Comparison of ENCODE assay signal across 8 mouse cellular contexts in the genomic region with DNA sequence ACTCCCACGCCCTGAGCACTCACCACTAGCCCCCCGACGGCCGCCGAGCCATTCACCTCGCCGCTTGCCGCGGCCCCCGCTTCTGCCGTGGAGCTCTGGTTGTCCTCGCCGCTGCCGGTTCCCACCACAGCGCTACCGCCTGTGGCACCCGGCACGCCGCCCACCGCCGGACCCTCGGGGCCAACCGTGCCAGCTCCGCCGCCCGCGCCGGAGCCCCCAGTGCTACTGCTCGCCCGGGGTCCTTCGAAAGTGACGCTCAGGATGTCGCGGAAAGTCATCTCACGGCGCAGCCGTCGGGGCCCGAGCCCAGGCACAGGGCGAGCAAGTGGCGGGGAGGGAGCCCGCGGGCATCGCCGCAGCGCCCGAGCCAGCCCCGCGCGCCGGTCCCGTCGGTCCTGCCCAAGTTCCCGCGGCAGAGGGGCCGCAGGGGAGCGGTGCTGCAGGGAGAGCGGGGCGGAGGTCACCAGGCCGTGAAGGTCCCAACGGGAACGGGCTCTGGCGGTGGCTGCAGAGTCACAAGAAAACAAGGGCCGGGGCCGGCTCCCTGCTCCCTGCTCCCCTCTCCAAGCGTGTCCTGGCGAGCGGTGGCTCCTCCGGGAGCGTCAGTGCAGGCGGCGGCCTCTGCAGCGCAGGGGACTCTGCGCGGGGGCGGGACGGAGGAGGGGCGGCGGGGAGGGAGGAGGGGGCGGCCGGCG. TPM values are rescaled to one million over a fixed set of nuclear protein-coding genes. Genes with fewer than 3 reads are reported as not detected.
A peak's percentile ranks its signal among the peaks of the same experiment; 100 is the strongest.
DNase-seq lines count a peak whose midpoint lies in the region; ATAC-seq and TF ChIP-seq lines count a peak whose summit lies in the region.

A gene (minus strand): TSS at position 393 of the 695 bp plus-strand sequence.

- no peak for DNase-seq in spleen, adult 2 months (ENCODE audit: low read depth in 1 of 2, low spot score in 2 of 2)
- no peak for DNase-seq in spleen, adult 12 weeks (ENCODE audit: low spot score)
- DNase-seq in hindbrain, embryonic 11.5 days (ENCODE audit: low spot score), result peak; percentile 57
- DNase-seq in left cerebral cortex, postnatal 4 days, result peak; percentile 36
- no peak for DNase-seq in spleen, adult 18-20 months
- no peak for DNase-seq in thymus, postnatal 14 days

- TF ChIP-seq CTCF in spleen, adult 2 months (IDR thresholded peaks at IDR 0.05; ENCODE audit: extremely low read depth, insufficient read depth, insufficient read length, insufficient replicate concordance), result no peak

- TF ChIP-seq POLR2A in spleen, adult 2 months (IDR thresholded peaks at IDR 0.05; ENCODE audit: low read depth, low read length), result no peak

- H3K27me3 ChIP-seq in spleen, adult 2 months (ENCODE audit: control insufficient read depth, insufficient read depth, low read length), result peaks cover 17% of the 10 kb centered on the region
- peaks cover 84% of the 10 kb centered on the region for H3K27me3 ChIP-seq in embryonic facial prominence, embryonic 12.5 days
- H3K27me3 ChIP-seq in hindbrain, embryonic 11.5 days (ENCODE audit: control insufficient read depth, insufficient read depth, low read length), result peaks cover 56% of the 10 kb centered on the region
- peaks cover 86% of the 10 kb centered on the region for H3K27me3 ChIP-seq in neural tube, embryonic 13.5 days

- H3K9me3 ChIP-seq in embryonic facial prominence, embryonic 12.5 days, result no peaks in the 10 kb centered on the region
- H3K9me3 ChIP-seq in hindbrain, embryonic 11.5 days (ENCODE audit: control insufficient read depth, low read length), result no peaks in the 10 kb centered on the region
- H3K9me3 ChIP-seq in neural tube, embryonic 13.5 days, result no peaks in the 10 kb centered on the region

- H3K4me2 ChIP-seq in embryonic facial prominence, embryonic 12.5 days (replicated peaks), result peak within 1 kb of the TSS; percentile 70
- peak within 1 kb of the TSS; percentile 80 for H3K4me2 ChIP-seq in hindbrain, embryonic 11.5 days (replicated peaks; ENCODE audit: low read depth, low read length)
- H3K4me2 ChIP-seq in neural tube, embryonic 13.5 days, result peak within 1 kb of the TSS; percentile 77

- no peaks in the 10 kb centered on the region for H3K4me1 ChIP-seq in spleen, adult 2 months (ENCODE audit: control insufficient read depth, insufficient read depth, insufficient read length)
- peaks cover 7% of the 10 kb centered on the region; the same call in 1 of the 2 replicates for H3K4me1 ChIP-seq in embryonic facial prominence, embryonic 12.5 days
- H3K4me1 ChIP-seq in hindbrain, embryonic 11.5 days (replicated peaks; ENCODE audit: control insufficient read depth, insufficient read depth, low read length), result 0 out of 2 replicates have a peak, but pooled peaks cover 2% of the 10 kb centered on the region
- H3K4me1 ChIP-seq in neural tube, embryonic 13.5 days (replicated peaks), result peaks cover 23% of the 10 kb centered on the region

- 0 out of 2 replicates have a peak, but pooled peaks have one; percentile 9 for ATAC-seq in embryonic facial prominence, embryonic 12.5 days (ENCODE audit: insufficient number of reproducible peaks, insufficient read depth, low FRiP score, low TSS enrichment)
- ATAC-seq in hindbrain, embryonic 11.5 days (ENCODE audit: low FRiP score), result peak; percentile 74
- ATAC-seq in neural tube, embryonic 13.5 days (ENCODE audit: low read depth), result peak; percentile 63

- whole genome bisulfite sequencing in spleen, adult 2 months, result 5% methylated on average over 68 of the region's 82 CpGs
- under 1% methylated on average over 69 of the region's 82 CpGs for WGBS in embryonic facial prominence, embryonic 12.5 days
- under 1% methylated on average over 59 of the region's 82 CpGs for WGBS in hindbrain, embryonic 11.5 days
- under 1% methylated on average over 76 of the region's 82 CpGs for WGBS in neural tube, embryonic 13.5 days

- peak within 1 kb of the TSS; percentile 49 for H3K9ac ChIP-seq in embryonic facial prominence, embryonic 12.5 days
- H3K9ac ChIP-seq in hindbrain, embryonic 11.5 days (ENCODE audit: low read depth, low read length), result peak within 1 kb of the TSS; percentile 31
- peak within 1 kb of the TSS; percentile 62 for H3K9ac ChIP-seq in neural tube, embryonic 13.5 days

- no peaks in the 10 kb centered on the region for H3K36me3 ChIP-seq in spleen, adult 2 months (ENCODE audit: control insufficient read depth, insufficient read depth, low read length)
- no peaks in the 10 kb centered on the region for H3K36me3 ChIP-seq in embryonic facial prominence, embryonic 12.5 days
- H3K36me3 ChIP-seq in hindbrain, embryonic 11.5 days (ENCODE audit: control insufficient read depth, insufficient read depth, low read length), result no peaks in the 10 kb centered on the region
- H3K36me3 ChIP-seq in neural tube, embryonic 13.5 days, result no peaks in the 10 kb centered on the region

- H3K4me3 ChIP-seq in spleen, adult 2 months (ENCODE audit: extremely low read depth, insufficient read depth, insufficient read length), result peak within 1 kb of the TSS; percentile 29; the same call in 1 of the 2 replicates
- H3K4me3 ChIP-seq in embryonic facial prominence, embryonic 12.5 days, result peak within 1 kb of the TSS; percentile 48
- H3K4me3 ChIP-seq in hindbrain, embryonic 11.5 days (ENCODE audit: low read depth, low read length), result peak within 1 kb of the TSS; percentile 48
- H3K4me3 ChIP-seq in neural tube, embryonic 13.5 days, result peak within 1 kb of the TSS; percentile 47

- intact Hi-C loops in left cerebral cortex, postnatal 4 days (cut with DNase I), result loop anchor here (2.0 kb wide), 1 partner anchor 251 kb away; no protein-coding TSS in a partner anchor

- H3K27ac ChIP-seq in spleen, adult 2 months (ENCODE audit: insufficient read depth, low read length), result peak within 1 kb of the TSS; percentile 26; the same call in 1 of the 2 replicates
- H3K27ac ChIP-seq in embryonic facial prominence, embryonic 12.5 days, result no peak within 1 kb of the TSS
- H3K27ac ChIP-seq in hindbrain, embryonic 11.5 days (ENCODE audit: low read depth, low read length), result no peak within 1 kb of the TSS
- H3K27ac ChIP-seq in neural tube, embryonic 13.5 days (replicated peaks), result no peak within 1 kb of the TSS

RNA-seq across cellular contexts. Expression of the gene that starts here (rescaled TPM):
- 10.0 and 11.8 TPM in 2 replicates for polyA plus RNA-seq in spleen, adult 2 months (2012; rRNA removed)
- 0.23 and 0.51 TPM in 2 replicates for polyA plus RNA-seq in embryonic facial prominence, embryonic 12.5 days (2016; fragmentation: Nextera tagmentation; extraction: Ambion mirVana)
- polyA plus RNA-seq in hindbrain, embryonic 11.5 days (2014; fragmentation: Nextera tagmentation; extraction: Ambion mirVana), result 0.17 and 0.18 TPM in 2 replicates
- total RNA-seq in left cerebral cortex, postnatal 4 days (2021), result 1 to 10 TPM; 2.6 to 4.5 TPM
- polyA plus RNA-seq in neural tube, embryonic 13.5 days (2015; fragmentation: Nextera tagmentation; extraction: Ambion mirVana), result 0.21 and 0.27 TPM in 2 replicates

Comparison
In these comparisons a context has a peak if more than half of its experiments do, and no peak if none do; other contexts are left out.
1. Peak in ATAC-seq, H3K4me3 ChIP-seq, H3K9ac ChIP-seq and H3K4me2 ChIP-seq in embryonic facial prominence, embryonic 12.5 days; RNA of the gene not detected or under 1 TPM.
2. Peak in DNase-seq, ATAC-seq, H3K4me3 ChIP-seq, H3K9ac ChIP-seq and H3K4me2 ChIP-seq in hindbrain, embryonic 11.5 days; RNA of the gene not detected or under 1 TPM.
3. Peak in ATAC-seq, H3K4me3 ChIP-seq, H3K9ac ChIP-seq and H3K4me2 ChIP-seq in neural tube, embryonic 13.5 days; RNA of the gene not detected or under 1 TPM.
4. ATAC-seq: peak in every context shown above with its lines; median percentile 74 in hindbrain, embryonic 11.5 days; 63 in neural tube, embryonic 13.5 days; 9 in embryonic facial prominence, embryonic 12.5 days.